Mouse (Mus musculus) forebrain, embryonic 14.5 days (tissue): ENCODE data around the gene Des. TPM values are rescaled to one million over a fixed set of nuclear protein-coding genes. Genes with fewer than 3 reads are reported as not detected.

Experiments used
- ATAC-seq: fragments of 200-750 bp; cut with Nextera tagmentation; 2 replicates; pipeline ENCODE4 v1.8.0; 2017; ENCODE audit warnings: mild to moderate bottlenecking, moderate library complexity
- DNase-seq: peaks from one replicate; pipeline ENCODE4 v3.0.0-alpha.2; 2015; ENCODE audit warnings: low spot score
- H3K27ac ChIP-seq: fragments of 300-500 bp; sonication (generic); 2 replicates; pipeline ENCODE4 v1.5.1; 2014; ENCODE audit warnings: low read depth, mild to moderate bottlenecking, control low read depth, low read length, moderate library complexity
- H3K27me3 ChIP-seq: fragments of 300-500 bp; sonication (generic); replicated peaks from 2 replicates; pipeline ENCODE4 v1.6.1; 2014; ENCODE audit warnings: low read length, control low read depth, mixed read lengths; ENCODE audit not compliant: control insufficient read depth, insufficient read depth
- H3K36me3 ChIP-seq: fragments of 300-500 bp; sonication (generic); 2 replicates; pipeline ENCODE4 v1.6.1; 2014; ENCODE audit warnings: low read length, control low read depth; ENCODE audit not compliant: control insufficient read depth, insufficient read depth
- H3K4me1 ChIP-seq: fragments of 300-500 bp; sonication (generic); 2 replicates; pipeline ENCODE4 v1.6.1; 2014; ENCODE audit warnings: antibody characterized with exemption, low read length, control low read depth; ENCODE audit not compliant: control insufficient read depth, insufficient read depth
- H3K4me2 ChIP-seq: fragments of 300-500 bp; sonication (generic); 2 replicates; pipeline ENCODE4 v1.6.1; 2014; ENCODE audit warnings: mild to moderate bottlenecking, control low read depth, low read length
- H3K4me3 ChIP-seq: fragments of 300-500 bp; sonication (generic); 2 replicates; pipeline ENCODE4 v1.5.1; 2014; ENCODE audit warnings: low read depth, low read length, control low read depth
- H3K9ac ChIP-seq: fragments of 300-500 bp; sonication (generic); 2 replicates; pipeline ENCODE4 v1.6.1; 2014; ENCODE audit warnings: mild to moderate bottlenecking, low read length, control low read depth, moderate library complexity
- H3K9me3 ChIP-seq: fragments of 300-500 bp; sonication (generic); replicated peaks from 2 replicates; pipeline ENCODE4 v1.6.1; 2016; ENCODE audit warnings: low read length, control low read depth, mixed read lengths; ENCODE audit not compliant: control insufficient read depth
- WGBS: fragments of 180-500 bp; shearing (Covaris S2); extraction: QIAGEN DNeasy Blood & Tissue Kit; methylation state at CpG from one replicate; pipeline ENCODE4 v1.1.7; 2014; 5-methylcytosine and 5-hydroxymethylcytosine counted together
- polyA plus RNA-seq: library from polyadenylated mRNA; unstranded; fragments of >200 nt; fragmentation: Nextera tagmentation; extraction: Ambion mirVana; gene quantifications from 2 replicates; pipeline ENCODE4 v1.2.1, GENCODE M21; 2014

The Des gene
- polyA plus RNA-seq, 1 experiment from 2014 or later, result 1.4 TPM

- Histone ChIP-seq H3K27me3 (no peaks in the 10 kb centered on the region), H3K4me2 (no peak overlapping the region), H3K36me3 (no peaks in the 10 kb centered on the region), H3K27ac (no peak overlapping the region), H3K4me3 (no peak overlapping the region), H3K9ac (no peak overlapping the region), H3K9me3 (no peaks in the 10 kb centered on the region), H3K4me1 (peaks cover 7% of the 10 kb centered on the region; the same call in 1 of the 2 replicates)
- peak; percentile 93 for DNase-seq
- ATAC-seq, result 0 out of 2 replicates have a peak, but pooled peaks have one; percentile 60
- WGBS, result under 1% methylated on average over 8 of the region's 8 CpGs
These were observed 17.2 kb upstream of the Des start for GRCm38 (mm10) chr1:75342874-75343416.

- ATAC-seq (0 out of 2 replicates have a peak, but pooled peaks have one; percentile 37), DNase-seq (no peak)
These were observed 15.7 kb upstream of the Des start for GRCm38 (mm10) chr1:75344291-75345035.

DNA sequence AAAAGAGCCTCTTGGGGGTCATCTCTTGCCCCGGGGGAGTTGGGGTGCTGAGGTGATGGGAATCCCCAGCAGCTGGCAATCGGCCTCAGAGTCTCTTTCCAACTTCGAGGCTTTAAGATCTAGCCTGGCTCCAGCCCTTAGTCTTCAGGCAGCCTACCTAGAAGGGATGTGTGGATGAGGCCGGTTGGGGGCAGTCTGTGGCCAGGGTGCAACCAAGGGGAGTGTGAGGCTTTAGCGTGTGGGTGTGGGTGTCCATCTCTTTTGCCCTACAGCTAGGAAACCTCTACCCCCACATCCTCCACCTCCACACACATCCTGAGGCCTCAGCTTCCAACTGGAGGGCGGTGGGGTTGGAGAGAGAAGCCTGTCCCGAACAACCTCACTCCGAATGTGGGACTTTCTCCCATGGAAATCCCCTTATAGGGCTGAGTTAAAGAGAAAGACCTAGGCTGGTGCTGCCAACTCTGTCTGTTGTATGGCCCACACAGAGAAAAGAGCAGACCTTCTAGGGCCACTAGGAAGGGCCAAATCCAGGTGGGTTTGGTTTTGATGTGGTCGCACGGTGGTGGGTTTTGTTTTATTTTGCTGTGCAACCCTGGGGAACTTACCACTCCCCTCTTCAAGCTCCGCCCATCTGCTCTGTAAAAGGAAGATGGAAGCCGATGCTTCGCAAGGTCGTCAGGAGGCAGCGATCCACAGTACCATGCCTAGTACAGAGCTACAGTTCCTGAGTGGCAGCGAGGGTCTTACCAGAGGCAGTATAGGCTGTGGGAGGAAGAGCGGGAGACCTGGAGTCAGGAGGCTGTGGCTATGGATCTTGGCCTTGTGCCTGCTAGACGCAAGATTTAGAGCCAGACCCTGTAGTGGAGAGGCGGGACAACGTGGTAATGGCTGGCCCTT lies 14.8 kb upstream of the Des start:
- H3K4me2 ChIP-seq, result no peak overlapping the region
- H3K27ac ChIP-seq, result no peak overlapping the region
- no peak for ATAC-seq
- H3K9ac ChIP-seq, result no peak overlapping the region
- no peaks in the 10 kb centered on the region for H3K36me3 ChIP-seq
- no peaks in the 10 kb centered on the region for H3K27me3 ChIP-seq
- peaks cover 5% of the 10 kb centered on the region; the same call in 1 of the 2 replicates for H3K4me1 ChIP-seq
- WGBS, result 35% methylated on average over 20 of the region's 20 CpGs
- no peak overlapping the region for H3K4me3 ChIP-seq
- DNase-seq, result no peak
- no peaks in the 10 kb centered on the region for H3K9me3 ChIP-seq

More at GRCm38 (mm10) chr1:75344291-75345035, 15.7 kb upstream of the Des start:
- Histone ChIP-seq H3K4me2 (no peak overlapping the region), H3K4me3 (no peak overlapping the region), H3K36me3 (no peaks in the 10 kb centered on the region), H3K9me3 (no peaks in the 10 kb centered on the region), H3K27ac (no peak overlapping the region), H3K27me3 (no peaks in the 10 kb centered on the region), H3K9ac (no peak overlapping the region), H3K4me1 (peaks cover 5% of the 10 kb centered on the region; the same call in 1 of the 2 replicates)
- 8% methylated on average over 15 of the region's 15 CpGs for WGBS

DNA sequence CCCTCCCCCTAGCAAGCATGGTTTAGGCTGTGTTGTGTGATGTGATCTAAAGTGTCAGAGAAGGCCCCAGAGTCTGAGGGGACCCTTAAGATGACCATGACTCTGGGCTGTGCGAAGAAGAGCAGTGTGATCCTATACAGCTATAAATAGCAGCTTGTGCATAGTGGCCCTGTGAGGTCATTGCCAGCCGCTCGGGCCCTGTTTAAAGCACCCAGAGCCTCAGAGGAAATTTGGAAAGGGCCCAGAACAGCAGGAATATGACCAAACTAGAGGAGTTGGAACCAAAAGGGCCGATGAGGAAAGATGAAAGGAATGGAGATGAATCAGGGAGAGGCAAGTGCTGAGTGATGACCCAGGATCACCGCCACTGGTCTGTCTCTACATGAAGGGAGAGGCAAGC lies 12.8 kb upstream of the Des start:
- Histone ChIP-seq H3K4me1 (peaks cover 5% of the 10 kb centered on the region; the same call in 1 of the 2 replicates), H3K9me3 (no peaks in the 10 kb centered on the region), H3K4me2 (no peak overlapping the region), H3K27ac (no peak overlapping the region), H3K4me3 (no peak overlapping the region), H3K27me3 (no peaks in the 10 kb centered on the region), H3K9ac (no peak overlapping the region), H3K36me3 (no peaks in the 10 kb centered on the region)
- WGBS, result 85% methylated on average over 5 of the region's 5 CpGs
- DNase-seq (no peak), ATAC-seq (no peak)

DNA sequence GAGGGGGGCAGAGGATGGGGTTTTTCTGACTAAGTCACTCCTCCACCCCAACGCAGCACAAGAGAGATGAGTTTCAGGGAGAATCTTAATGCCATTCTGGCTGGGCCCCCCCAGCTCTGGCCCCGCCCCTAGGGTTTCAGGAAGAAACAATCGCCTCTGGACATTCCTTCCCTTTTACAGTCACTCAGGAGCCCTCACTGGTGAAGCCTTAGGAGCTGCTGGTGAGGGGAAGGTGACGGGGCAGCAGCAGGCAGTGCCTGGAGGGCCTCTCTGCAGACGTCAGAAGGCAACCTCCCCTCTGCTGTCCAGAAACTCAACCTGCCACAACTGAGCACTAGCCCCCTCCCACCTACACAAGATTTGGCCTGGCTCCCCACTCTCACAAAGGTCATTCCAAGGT lies 10.9 kb upstream of the Des start:
- no peak overlapping the region for H3K4me3 ChIP-seq
- H3K4me1 ChIP-seq, result peaks cover 5% of the 10 kb centered on the region; the same call in 1 of the 2 replicates
- no peaks in the 10 kb centered on the region for H3K27me3 ChIP-seq
- H3K9me3 ChIP-seq, result no peaks in the 10 kb centered on the region
- no peaks in the 10 kb centered on the region for H3K36me3 ChIP-seq
- DNase-seq, result no peak
- 45% methylated on average over 5 of the region's 5 CpGs for WGBS
- no peak overlapping the region for H3K27ac ChIP-seq
- ATAC-seq, result no peak
- no peak overlapping the region for H3K9ac ChIP-seq
- no peak overlapping the region for H3K4me2 ChIP-seq

GRCm38 (mm10) chr1:75357261-75357660 lies 2.9 kb upstream of the Des start:
- no peaks in the 10 kb centered on the region for H3K36me3 ChIP-seq
- no peak overlapping the region for H3K4me3 ChIP-seq
- WGBS, result 82% methylated on average over 7 of the region's 7 CpGs
- no peaks in the 10 kb centered on the region for H3K9me3 ChIP-seq
- no peak overlapping the region for H3K27ac ChIP-seq
- DNase-seq (peak; percentile 45), ATAC-seq (no peak)
- H3K27me3 ChIP-seq, result peaks cover 36% of the 10 kb centered on the region
- H3K4me2 ChIP-seq, result no peak overlapping the region
- no peak overlapping the region for H3K9ac ChIP-seq
- peaks cover 3% of the 10 kb centered on the region; the same call in 1 of the 2 replicates for H3K4me1 ChIP-seq

- Histone ChIP-seq H3K36me3 (no peaks in the 10 kb centered on the region), H3K27me3 (peaks cover 41% of the 10 kb centered on the region), H3K9ac (no peak overlapping the region), H3K9me3 (no peaks in the 10 kb centered on the region), H3K4me3 (no peak overlapping the region), H3K4me1 (peaks cover 3% of the 10 kb centered on the region; the same call in 1 of the 2 replicates), H3K4me2 (no peak overlapping the region), H3K27ac (no peak overlapping the region)
- DNase-seq, result no peak
- no peak for ATAC-seq
- 89% methylated on average over 4 of the region's 4 CpGs for WGBS
These were observed 2.1 kb upstream of the Des start for GRCm38 (mm10) chr1:75358009-75358408.

GRCm38 (mm10) chr1:75359346-75359745 lies 783 bp upstream of the Des start:
- peaks cover 41% of the 10 kb centered on the region for H3K27me3 ChIP-seq
- peaks cover 3% of the 10 kb centered on the region; the same call in 1 of the 2 replicates for H3K4me1 ChIP-seq
- ATAC-seq, result no peak
- WGBS, result 75% methylated on average over 13 of the region's 13 CpGs
- H3K27ac ChIP-seq, result no peak overlapping the region
- H3K36me3 ChIP-seq, result no peaks in the 10 kb centered on the region
- no peaks in the 10 kb centered on the region for H3K9me3 ChIP-seq
- no peak overlapping the region for H3K9ac ChIP-seq
- H3K4me2 ChIP-seq, result no peak overlapping the region
- DNase-seq, result no peak
- H3K4me3 ChIP-seq, result no peak overlapping the region
